Mouse (Mus musculus) olfactory bulb, adult 2 months (tissue): Measurements from ENCODE around the gene Tmem50a.

Experiments
- CTCF ChIP-seq: fragments of 200-500 bp; IDR thresholded peaks from 2 replicates; pipeline ENCODE4 v1.5.1; 2012; ENCODE audit warnings: low read depth, mild to moderate bottlenecking, low read length, moderate library complexity; ENCODE audit not compliant: insufficient read depth
- POLR2A ChIP-seq: fragments of 200-500 bp; IDR thresholded peaks from 2 replicates; pipeline ENCODE4 v1.6.1; 2012; ENCODE audit warnings: mild to moderate bottlenecking, low read depth, low read length, moderate library complexity; ENCODE audit not compliant: insufficient read depth

DNA sequence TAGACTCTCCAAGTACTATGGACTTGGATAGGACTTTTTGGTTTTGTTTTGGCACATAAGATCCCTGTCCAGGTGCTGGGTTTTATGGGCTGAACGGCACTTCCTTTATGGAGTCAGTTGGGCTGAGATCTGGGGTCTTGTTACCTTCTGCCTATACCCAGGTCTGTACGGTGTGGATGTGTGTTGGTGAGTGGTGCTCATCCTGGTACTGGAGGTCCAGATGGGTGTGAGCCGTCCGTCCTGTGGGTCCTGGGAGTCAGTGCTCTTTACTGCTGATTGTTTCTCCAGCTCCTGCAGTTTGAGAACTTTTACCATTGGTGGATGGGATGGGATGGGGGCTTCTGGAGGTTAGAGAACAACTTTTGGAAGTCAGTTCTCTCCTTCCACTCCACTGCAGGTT is 6.9 kb upstream of the Tmem50a start:
- TF ChIP-seq POLR2A (no peak), CTCF (no peak)
